Mouse (Mus musculus): ENCODE measurements around the gene Atp5mpl. TPM values are rescaled to one million over a fixed set of nuclear protein-coding genes. Genes with fewer than 3 reads are reported as not detected.

Atp5mpl gene
- 8.8 and 9.3 TPM in 2 replicates for polyA plus RNA-seq (2012; rRNA removed)

DNA sequence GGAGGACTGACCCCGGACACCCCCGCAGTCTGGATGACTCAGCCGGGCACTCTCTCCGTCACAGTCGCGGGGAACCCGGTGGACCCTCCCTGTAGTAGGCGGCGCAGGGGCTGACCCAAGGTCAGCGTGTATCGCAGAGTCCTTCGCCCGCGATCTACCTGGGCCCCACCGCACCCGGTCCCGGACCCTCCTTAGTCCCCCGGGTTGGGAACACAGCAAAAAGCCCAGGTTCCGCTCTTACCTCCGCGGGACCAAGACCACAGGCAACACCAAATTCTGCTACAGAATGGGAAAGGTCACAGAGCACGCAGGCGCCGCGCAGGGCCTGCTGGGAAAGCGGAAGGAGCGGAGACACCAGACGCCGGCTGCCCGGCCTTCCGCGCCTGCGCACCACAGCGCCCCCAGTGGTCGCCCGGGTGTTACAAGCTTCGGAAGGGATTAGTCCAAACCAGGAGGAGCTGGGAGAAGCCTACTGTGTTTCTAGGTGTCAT lies at the start of gene Atp5mpl:
Gene Atp5mpl (minus strand): TSS at position 295 of the 491 bp plus-strand sequence.
- TF ChIP-seq POLR2A (IDR thresholded peaks at IDR 0.05; ENCODE audit: low read depth, low read length): peak; percentile 55; the same call in 1 of the 2 replicates
- peak; percentile 94 for TF ChIP-seq CTCF (IDR thresholded peaks at IDR 0.05; ENCODE audit: extremely low read depth, insufficient read depth, insufficient read length, insufficient replicate concordance)
- whole genome bisulfite sequencing: under 1% methylated on average over 37 of the region's 37 CpGs
- no peaks in the 10 kb centered on the region for H3K27me3 ChIP-seq (ENCODE audit: control insufficient read depth, insufficient read depth, low read length)
- peak within 1 kb of the TSS; percentile 60; the same call in 1 of the 2 replicates for H3K27ac ChIP-seq (ENCODE audit: insufficient read depth, low read length)
- H3K4me3 ChIP-seq (ENCODE audit: extremely low read depth, insufficient read depth, insufficient read length): peak within 1 kb of the TSS; percentile 77
- no peaks in the 10 kb centered on the region; the same call in 1 of the 2 replicates for H3K4me1 ChIP-seq (ENCODE audit: control insufficient read depth, insufficient read depth, insufficient read length)
- peaks cover 2% of the 10 kb centered on the region for H3K36me3 ChIP-seq (ENCODE audit: control insufficient read depth, insufficient read depth, low read length)
- DNase-seq (ENCODE audit: low read depth in 1 of 2, low spot score in 2 of 2): peak; percentile 79 to 92

DNA sequence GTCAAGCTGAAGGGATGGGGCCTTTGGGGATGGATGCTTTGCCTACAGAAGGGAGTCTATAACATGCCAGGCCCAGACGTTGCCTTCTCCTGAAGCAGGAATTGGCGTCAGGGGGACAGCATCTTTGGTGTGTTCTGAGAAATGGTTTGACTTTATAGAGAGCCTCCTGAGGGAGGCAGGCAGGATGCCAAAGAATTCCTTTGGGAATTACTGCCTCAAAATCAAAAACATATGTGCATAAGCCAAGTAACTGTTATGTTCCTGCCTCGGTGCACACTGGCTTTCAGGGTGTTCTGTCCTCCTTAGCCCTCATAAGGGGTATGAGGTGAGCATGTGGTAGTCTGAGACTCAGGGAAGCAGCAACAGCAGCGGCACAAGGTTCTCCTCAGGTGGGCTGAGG lies 49.6 kb upstream of the Atp5mpl start:
- H3K4me1 ChIP-seq (ENCODE audit: control insufficient read depth, insufficient read depth, insufficient read length): no peaks in the 10 kb centered on the region
- H3K36me3 ChIP-seq (ENCODE audit: control insufficient read depth, insufficient read depth, low read length): no peaks in the 10 kb centered on the region
- DNase-seq (ENCODE audit: low read depth in 1 of 2, low spot score in 2 of 2): no peak
- no peaks in the 10 kb centered on the region for H3K27me3 ChIP-seq (ENCODE audit: control insufficient read depth, insufficient read depth, low read length)
- no peak overlapping the region for H3K4me3 ChIP-seq (ENCODE audit: extremely low read depth, insufficient read depth, insufficient read length)
- 89% methylated on average over 4 of the region's 4 CpGs for WGBS
- no peak for TF ChIP-seq CTCF (IDR thresholded peaks at IDR 0.05; ENCODE audit: extremely low read depth, insufficient read depth, insufficient read length, insufficient replicate concordance)
- no peak for TF ChIP-seq POLR2A (IDR thresholded peaks at IDR 0.05; ENCODE audit: low read depth, low read length)
- no peak overlapping the region for H3K27ac ChIP-seq (ENCODE audit: insufficient read depth, low read length)

DNA sequence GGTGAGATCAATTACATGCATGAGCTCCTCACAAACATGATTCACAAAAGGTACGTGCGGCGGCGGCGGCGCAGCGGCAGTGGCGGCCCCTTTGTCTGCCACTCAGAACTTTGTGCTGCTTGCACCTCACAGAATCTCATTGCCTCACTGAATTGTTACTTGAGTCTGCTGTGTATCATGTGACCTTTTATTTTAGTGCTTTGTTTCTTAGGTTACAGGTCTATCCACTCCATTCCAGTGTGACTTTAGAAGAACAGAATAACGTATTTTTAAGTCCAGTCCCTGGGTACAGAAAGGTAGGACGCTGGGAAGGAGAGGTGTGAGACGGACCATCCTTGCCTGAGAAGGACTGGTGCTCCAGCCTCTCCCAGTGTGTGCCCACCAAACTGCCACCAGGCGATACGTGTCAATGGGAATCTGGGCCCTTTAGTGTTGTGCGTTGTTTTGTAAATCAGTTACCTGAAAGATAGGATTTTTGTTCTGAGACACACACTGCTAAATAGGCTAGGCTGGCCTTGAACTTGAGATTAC lies 46.6 kb upstream of the Atp5mpl start:
- no peak overlapping the region for H3K4me3 ChIP-seq (ENCODE audit: extremely low read depth, insufficient read depth, insufficient read length)
- H3K36me3 ChIP-seq (ENCODE audit: control insufficient read depth, insufficient read depth, low read length): no peaks in the 10 kb centered on the region
- WGBS: 80% methylated on average over 14 of the region's 14 CpGs

DNA sequence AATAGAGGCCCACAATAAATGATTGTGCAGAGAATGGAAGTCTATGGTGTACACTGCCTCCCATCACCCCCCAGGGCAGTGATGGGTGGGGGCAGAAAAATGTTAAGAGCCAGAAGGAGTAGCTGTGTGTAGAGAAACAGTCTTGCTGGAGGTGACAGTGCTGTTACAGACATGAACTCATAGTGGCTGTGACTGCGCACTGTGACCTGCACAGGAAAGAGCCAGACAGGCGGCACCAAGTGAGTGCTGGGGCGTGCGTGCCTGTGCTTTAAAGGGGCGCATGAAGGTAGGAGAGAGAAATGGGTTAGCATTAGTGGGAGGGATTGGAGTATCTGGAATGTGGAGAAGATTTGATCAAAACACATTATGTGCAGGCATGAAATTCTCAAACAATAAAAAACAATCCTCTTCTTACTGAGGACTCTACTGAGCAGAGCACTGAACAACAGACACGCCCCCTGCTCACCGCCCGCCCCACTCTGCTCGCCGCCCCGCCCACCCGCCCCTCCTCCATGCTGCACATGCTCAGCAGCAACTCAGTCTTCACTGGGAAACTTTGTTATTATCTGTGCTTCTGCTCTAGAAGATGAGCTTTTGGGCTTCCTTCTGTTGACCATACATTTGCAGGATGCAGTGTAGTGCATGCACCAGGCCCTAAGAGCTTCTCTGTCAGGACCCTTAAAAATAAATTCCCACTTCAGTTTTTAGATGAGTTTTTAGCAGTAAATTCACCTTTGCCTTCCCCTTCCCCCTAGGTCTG lies 45.9 kb upstream of the Atp5mpl start:
- H3K4me1 ChIP-seq (ENCODE audit: control insufficient read depth, insufficient read depth, insufficient read length): no peaks in the 10 kb centered on the region
- H3K4me3 ChIP-seq (ENCODE audit: extremely low read depth, insufficient read depth, insufficient read length): no peak overlapping the region
- TF ChIP-seq CTCF (IDR thresholded peaks at IDR 0.05; ENCODE audit: extremely low read depth, insufficient read depth, insufficient read length, insufficient replicate concordance) (no peak), POLR2A (IDR thresholded peaks at IDR 0.05; ENCODE audit: low read depth, low read length) (no peak)
- no peak overlapping the region for H3K27ac ChIP-seq (ENCODE audit: insufficient read depth, low read length)
- DNase-seq (ENCODE audit: low read depth in 1 of 2, low spot score in 2 of 2): no peak
- no peaks in the 10 kb centered on the region for H3K27me3 ChIP-seq (ENCODE audit: control insufficient read depth, insufficient read depth, low read length)
- WGBS: 68% methylated on average over 12 of the region's 12 CpGs
- no peaks in the 10 kb centered on the region for H3K36me3 ChIP-seq (ENCODE audit: control insufficient read depth, insufficient read depth, low read length)

More for the DNA sequence above, 46.6 kb upstream of the Atp5mpl start:
- H3K27ac ChIP-seq (ENCODE audit: insufficient read depth, low read length): no peak overlapping the region
- no peaks in the 10 kb centered on the region for H3K4me1 ChIP-seq (ENCODE audit: control insufficient read depth, insufficient read depth, insufficient read length)
- no peak for DNase-seq (ENCODE audit: low read depth in 1 of 2, low spot score in 2 of 2)
- no peak for TF ChIP-seq CTCF (IDR thresholded peaks at IDR 0.05; ENCODE audit: extremely low read depth, insufficient read depth, insufficient read length, insufficient replicate concordance)
- no peak for TF ChIP-seq POLR2A (IDR thresholded peaks at IDR 0.05; ENCODE audit: low read depth, low read length)
- H3K27me3 ChIP-seq (ENCODE audit: control insufficient read depth, insufficient read depth, low read length): no peaks in the 10 kb centered on the region

DNA sequence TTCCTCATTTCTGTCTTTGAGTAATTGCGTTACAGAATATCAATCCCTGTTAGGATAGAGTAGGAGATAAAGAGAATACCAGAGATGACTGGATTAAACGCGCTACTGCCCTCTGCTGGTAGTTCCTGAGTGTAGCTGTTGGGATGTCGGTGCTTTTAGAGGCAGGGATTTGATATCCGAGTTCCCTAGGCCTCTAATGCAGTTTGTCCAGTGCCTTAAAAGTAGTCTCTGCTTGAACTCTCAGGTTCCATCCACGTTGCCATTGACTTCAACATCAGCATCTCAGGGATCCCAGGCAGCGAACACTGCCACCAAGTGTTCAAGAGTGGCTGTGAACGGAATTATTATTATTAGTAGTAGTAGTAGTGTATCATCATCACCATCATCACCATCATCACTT lies 34.4 kb upstream of the Atp5mpl start:
- peak; percentile 17; the same call in 1 of the 2 replicates for TF ChIP-seq CTCF (IDR thresholded peaks at IDR 0.05; ENCODE audit: extremely low read depth, insufficient read depth, insufficient read length, insufficient replicate concordance)
- no peak for TF ChIP-seq POLR2A (IDR thresholded peaks at IDR 0.05; ENCODE audit: low read depth, low read length)
- WGBS: 31% methylated on average over 8 of the region's 8 CpGs
- H3K27me3 ChIP-seq (ENCODE audit: control insufficient read depth, insufficient read depth, low read length): no peaks in the 10 kb centered on the region
- no peaks in the 10 kb centered on the region for H3K4me1 ChIP-seq (ENCODE audit: control insufficient read depth, insufficient read depth, insufficient read length)
- no peaks in the 10 kb centered on the region for H3K36me3 ChIP-seq (ENCODE audit: control insufficient read depth, insufficient read depth, low read length)
- H3K4me3 ChIP-seq (ENCODE audit: extremely low read depth, insufficient read depth, insufficient read length): no peak overlapping the region
- DNase-seq (ENCODE audit: low read depth in 1 of 2, low spot score in 2 of 2): peak; percentile 3 to 30
- H3K27ac ChIP-seq (ENCODE audit: insufficient read depth, low read length): no peak overlapping the region

DNA sequence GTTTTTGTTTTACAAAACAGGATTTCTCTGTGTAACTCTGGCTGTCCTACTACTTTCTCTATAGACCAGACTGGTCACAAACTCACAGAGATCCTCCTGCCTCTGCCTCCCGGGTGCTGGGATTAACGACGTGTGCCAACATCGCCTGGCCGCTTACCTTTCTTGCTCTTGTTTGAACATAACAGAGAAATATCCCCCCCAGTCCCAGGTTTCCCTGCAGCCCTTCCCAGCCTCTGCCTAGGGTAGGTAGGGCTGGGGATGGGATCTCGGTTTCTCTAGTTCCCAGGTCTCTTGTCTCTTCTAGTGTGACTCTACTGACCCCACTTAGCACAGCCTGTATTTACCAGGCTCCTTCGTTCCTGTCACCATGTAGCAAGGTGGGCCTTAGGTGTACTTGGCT lies 33.0 kb upstream of the Atp5mpl start:
- 91% methylated on average over 7 of the region's 7 CpGs for WGBS
- Histone ChIP-seq H3K4me3 (ENCODE audit: extremely low read depth, insufficient read depth, insufficient read length) (no peak overlapping the region), H3K27ac (ENCODE audit: insufficient read depth, low read length) (no peak overlapping the region), H3K36me3 (ENCODE audit: control insufficient read depth, insufficient read depth, low read length) (no peaks in the 10 kb centered on the region), H3K27me3 (ENCODE audit: control insufficient read depth, insufficient read depth, low read length) (no peaks in the 10 kb centered on the region), H3K4me1 (ENCODE audit: control insufficient read depth, insufficient read depth, insufficient read length) (no peaks in the 10 kb centered on the region; the same call in 1 of the 2 replicates)
- no peak for DNase-seq (ENCODE audit: low read depth in 1 of 2, low spot score in 2 of 2)
- TF ChIP-seq POLR2A (IDR thresholded peaks at IDR 0.05; ENCODE audit: low read depth, low read length) (no peak), CTCF (IDR thresholded peaks at IDR 0.05; ENCODE audit: extremely low read depth, insufficient read depth, insufficient read length, insufficient replicate concordance) (no peak)

Measured in spleen, adult 2 months (tissue).